Mouse (Mus musculus) midbrain, embryonic 15.5 days (tissue): ENCODE measurements around the gene Shisal2a. TPM values are rescaled to one million over a fixed set of nuclear protein-coding genes. Genes with fewer than 3 reads are reported as not detected.

Experiments used
- ATAC-seq: fragments of 200-750 bp; cut with Nextera tagmentation; replicated peaks from 2 replicates; pipeline ENCODE4 v1.8.0; 2017; ENCODE audit warnings: moderate TSS enrichment
- H3K27ac ChIP-seq: fragments of 300-500 bp; sonication (generic); 2 replicates; pipeline ENCODE4 v1.5.1; 2015; ENCODE audit warnings: mild to moderate bottlenecking, inconsistent platforms
- H3K27me3 ChIP-seq: fragments of 300-500 bp; sonication (generic); replicated peaks from 2 replicates; pipeline ENCODE4 v1.6.1; 2015; ENCODE audit warnings: inconsistent platforms
- H3K36me3 ChIP-seq: fragments of 300-500 bp; sonication (generic); replicated peaks from 2 replicates; pipeline ENCODE4 v1.6.1; 2015; ENCODE audit warnings: inconsistent platforms
- H3K4me1 ChIP-seq: fragments of 300-500 bp; sonication (generic); 2 replicates; pipeline ENCODE4 v1.6.1; 2015; ENCODE audit warnings: inconsistent platforms
- H3K4me2 ChIP-seq: fragments of 300-500 bp; sonication (generic); 2 replicates; pipeline ENCODE4 v1.6.1; 2015; ENCODE audit warnings: inconsistent platforms, mild to moderate bottlenecking, moderate library complexity
- H3K4me3 ChIP-seq: fragments of 300-500 bp; sonication (generic); 2 replicates; pipeline ENCODE4 v1.5.1; 2015; ENCODE audit warnings: mild to moderate bottlenecking, inconsistent platforms
- H3K9ac ChIP-seq: fragments of 300-500 bp; sonication (generic); 2 replicates; pipeline ENCODE4 v1.6.1; 2015; ENCODE audit warnings: mild to moderate bottlenecking, inconsistent platforms
- H3K9me3 ChIP-seq: fragments of 300-500 bp; sonication (generic); 2 replicates; pipeline ENCODE4 v1.6.1; 2016; ENCODE audit warnings: inconsistent platforms
- WGBS: fragments of 180-500 bp; shearing (Covaris S2); methylation state at CpG from one replicate; pipeline ENCODE4 v1.1.7; 2015; ENCODE audit warnings: mixed read lengths; 5-methylcytosine and 5-hydroxymethylcytosine counted together
- polyA plus RNA-seq: library from polyadenylated mRNA; unstranded; fragments of >200 nt; fragmentation: Nextera tagmentation; extraction: Ambion mirVana; gene quantifications from 2 replicates; pipeline ENCODE4 v1.2.1, GENCODE M21; 2015

Shisal2a gene
- polyA plus RNA-seq, 1 experiment from 2014 or later = 6.4 TPM

DNA sequence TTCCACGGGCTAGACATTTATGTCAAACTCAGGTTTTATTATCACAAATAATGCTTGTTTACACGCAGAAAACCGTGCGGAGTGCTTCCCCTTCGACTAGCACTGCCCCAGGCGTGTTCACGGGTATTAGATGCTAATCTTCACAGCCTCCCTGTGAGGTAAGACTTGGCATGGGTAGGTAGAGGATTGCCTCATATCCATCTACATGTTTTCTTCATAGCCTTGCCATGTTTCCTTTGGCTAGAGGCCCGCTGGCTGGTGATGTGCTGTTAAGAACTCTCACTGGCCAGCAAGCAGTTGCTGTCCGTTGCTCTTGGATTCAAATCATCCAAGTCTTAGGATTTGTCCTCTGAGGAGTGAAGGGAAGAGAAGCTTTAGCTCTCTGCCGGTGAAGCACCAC is 17.2 kb upstream of the Shisal2a start:
- no peak for ATAC-seq
- no peaks in the 10 kb centered on the region for H3K27me3 ChIP-seq
- H3K27ac ChIP-seq = no peak overlapping the region
- H3K36me3 ChIP-seq = no peaks in the 10 kb centered on the region
- no peak overlapping the region for H3K9ac ChIP-seq
- H3K9me3 ChIP-seq = no peaks in the 10 kb centered on the region
- no peak overlapping the region for H3K4me3 ChIP-seq
- WGBS = 88% methylated on average over 10 of the region's 10 CpGs
- no peaks in the 10 kb centered on the region for H3K4me1 ChIP-seq
- H3K4me2 ChIP-seq = no peak overlapping the region

DNA sequence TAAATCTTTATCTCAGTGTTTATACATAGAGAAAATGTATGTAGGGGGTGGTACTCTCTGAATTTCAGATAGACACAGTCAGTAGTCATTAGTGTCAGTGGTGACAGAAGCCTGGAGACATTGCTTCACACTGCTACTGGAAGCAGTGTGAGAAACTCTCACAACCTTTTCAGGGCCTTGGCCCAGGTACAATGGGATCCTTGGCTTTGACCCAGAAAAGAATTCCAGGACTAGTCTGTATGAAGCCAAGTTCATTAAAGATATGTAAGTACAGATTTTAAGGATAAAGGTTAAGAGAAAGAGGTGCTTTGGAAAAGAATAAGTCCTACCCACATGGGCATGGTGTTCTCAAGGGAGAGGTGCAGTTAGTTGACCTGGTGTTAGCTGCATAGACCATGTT is 11.1 kb upstream of the Shisal2a start:
- no peaks in the 10 kb centered on the region for H3K9me3 ChIP-seq
- no peaks in the 10 kb centered on the region for H3K36me3 ChIP-seq
- no peaks in the 10 kb centered on the region for H3K27me3 ChIP-seq
- H3K4me3 ChIP-seq = no peak overlapping the region
- H3K4me2 ChIP-seq = no peak overlapping the region
- no peak overlapping the region for H3K27ac ChIP-seq
- H3K4me1 ChIP-seq = no peaks in the 10 kb centered on the region
- no peak for ATAC-seq
- H3K9ac ChIP-seq = no peak overlapping the region

DNA sequence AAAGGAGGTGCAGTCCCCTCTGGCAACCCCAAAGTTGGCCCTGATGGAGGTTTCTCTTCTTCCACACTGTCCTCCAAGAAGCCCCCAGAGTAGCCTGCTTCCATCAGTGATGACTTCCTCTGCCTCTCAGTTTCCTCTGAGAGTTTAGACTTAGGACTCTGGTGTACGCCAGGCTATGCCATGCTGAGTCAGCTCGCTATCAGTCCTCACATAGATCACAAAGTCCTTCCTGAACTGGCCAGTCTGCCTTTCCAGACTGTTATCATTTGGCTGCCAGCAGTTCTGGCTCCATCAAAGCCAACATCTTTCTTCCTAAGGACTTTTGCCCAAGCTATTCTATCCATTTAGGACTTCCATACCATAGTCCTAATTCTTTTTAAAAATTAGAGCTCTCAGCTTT is 9.4 kb upstream of the Shisal2a start:
- peaks cover 12% of the 10 kb centered on the region for H3K4me1 ChIP-seq
- H3K4me3 ChIP-seq = no peak overlapping the region
- H3K9ac ChIP-seq = no peak overlapping the region
- H3K36me3 ChIP-seq = no peaks in the 10 kb centered on the region
- ATAC-seq = no peak
- no peaks in the 10 kb centered on the region for H3K27me3 ChIP-seq
- H3K9me3 ChIP-seq = no peaks in the 10 kb centered on the region
- 78% methylated on average over 2 of the region's 2 CpGs for WGBS
- H3K4me2 ChIP-seq = no peak overlapping the region
- H3K27ac ChIP-seq = no peak overlapping the region

DNA sequence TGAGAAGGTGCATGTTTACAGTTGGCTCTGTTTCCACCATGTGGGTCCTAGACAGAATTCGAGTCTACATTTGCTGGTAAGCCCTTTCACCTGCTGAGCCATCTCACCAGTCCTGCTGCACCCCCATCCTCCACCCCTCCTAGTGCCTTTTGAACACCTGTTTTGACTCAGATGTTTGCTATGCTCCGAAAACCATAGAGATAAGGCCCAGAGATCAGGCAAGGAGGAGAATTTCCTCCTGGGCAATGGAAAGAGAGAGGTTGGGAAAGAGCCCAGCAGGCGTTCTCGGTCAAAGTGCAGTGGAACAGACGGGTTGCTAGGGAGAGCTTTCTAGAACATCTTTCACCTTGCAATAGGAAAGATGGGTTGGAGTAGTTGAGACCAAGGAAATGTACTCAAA is 8.0 kb upstream of the Shisal2a start:
- Histone ChIP-seq H3K4me1 (peaks cover 15% of the 10 kb centered on the region), H3K4me3 (no peak overlapping the region), H3K27ac (no peak overlapping the region), H3K4me2 (no peak overlapping the region), H3K9me3 (no peaks in the 10 kb centered on the region), H3K9ac (no peak overlapping the region), H3K27me3 (no peaks in the 10 kb centered on the region), H3K36me3 (no peaks in the 10 kb centered on the region)
- WGBS = 80% methylated on average over 5 of the region's 5 CpGs
- no peak for ATAC-seq

DNA sequence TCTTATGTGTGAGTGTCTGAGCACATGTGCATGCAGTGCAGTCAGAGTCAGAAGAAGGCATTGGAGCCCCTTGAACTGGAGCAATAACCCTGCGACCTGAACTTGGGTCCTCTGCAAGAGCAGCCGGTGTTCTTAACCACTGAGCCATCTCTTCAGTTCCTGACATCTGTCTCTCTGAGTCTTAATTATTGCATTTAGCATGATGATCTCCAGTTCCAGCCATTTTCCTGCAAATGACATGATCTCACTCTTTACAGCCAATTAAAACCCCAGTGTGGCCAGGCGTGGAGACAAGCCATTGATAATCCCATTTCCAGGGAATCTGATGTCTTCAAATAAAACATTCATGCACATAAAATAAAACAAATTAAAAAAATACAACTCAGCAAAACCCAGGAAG is 5.6 kb upstream of the Shisal2a start:
- no peak overlapping the region for H3K9ac ChIP-seq
- WGBS = 50% methylated on average over 3 of the region's 3 CpGs
- ATAC-seq = no peak
- H3K36me3 ChIP-seq = no peaks in the 10 kb centered on the region
- no peak overlapping the region for H3K4me2 ChIP-seq
- H3K4me1 ChIP-seq = peaks cover 16% of the 10 kb centered on the region
- no peaks in the 10 kb centered on the region for H3K9me3 ChIP-seq
- H3K27me3 ChIP-seq = no peaks in the 10 kb centered on the region
- H3K4me3 ChIP-seq = no peak overlapping the region
- no peak overlapping the region for H3K27ac ChIP-seq

GRCm38 (mm10) chr4:108387681-108388253 is 4.6 kb upstream of the Shisal2a start:
- Histone ChIP-seq H3K36me3 (no peaks in the 10 kb centered on the region), H3K4me2 (peak overlapping the region; percentile 48), H3K27ac (peak overlapping the region; percentile 74), H3K4me1 (peaks cover 24% of the 10 kb centered on the region), H3K4me3 (peak overlapping the region; percentile 31), H3K9me3 (no peaks in the 10 kb centered on the region), H3K9ac (peak overlapping the region; percentile 31), H3K27me3 (no peaks in the 10 kb centered on the region)
- 4% methylated on average over 18 of the region's 18 CpGs for WGBS
- peak; percentile 53; the same call in 1 of the 2 replicates for ATAC-seq

- Histone ChIP-seq H3K36me3 (no peaks in the 10 kb centered on the region), H3K27me3 (0 out of 2 replicates have a peak, but pooled peaks cover 4% of the 10 kb centered on the region), H3K4me3 (peak overlapping the region; percentile 31; the same call in 1 of the 2 replicates), H3K4me1 (peaks cover 24% of the 10 kb centered on the region), H3K9ac (no peak overlapping the region), H3K4me2 (peak overlapping the region; percentile 48), H3K9me3 (no peaks in the 10 kb centered on the region), H3K27ac (peak overlapping the region; percentile 74)
- ATAC-seq = no peak; the same call in 1 of the 2 replicates
- 41% methylated on average over 4 of the region's 4 CpGs for WGBS
These were observed 4.0 kb upstream of the Shisal2a start for GRCm38 (mm10) chr4:108387106-108387505.

DNA sequence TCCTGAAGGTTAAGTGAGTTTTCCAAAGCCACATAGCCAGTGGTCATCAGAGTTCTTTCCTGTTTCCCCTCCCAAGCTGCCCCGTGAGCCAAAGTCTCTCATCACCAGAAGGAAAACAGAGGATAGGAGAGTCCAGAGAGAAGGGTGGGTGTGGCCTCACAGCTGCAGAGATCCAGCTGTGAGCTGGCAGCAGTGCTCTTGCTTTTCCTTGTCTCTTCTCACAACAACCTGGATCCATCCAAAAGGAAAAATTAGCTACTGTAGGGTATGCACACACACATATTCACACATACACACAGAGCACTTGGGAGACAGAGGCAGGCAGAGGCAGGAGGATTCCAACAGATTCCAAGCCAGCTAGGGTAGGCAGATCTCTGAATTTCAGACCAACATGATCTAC is 2.9 kb upstream of the Shisal2a start:
- no peaks in the 10 kb centered on the region for H3K9me3 ChIP-seq
- ATAC-seq = no peak
- no peak overlapping the region for H3K4me3 ChIP-seq
- H3K4me2 ChIP-seq = no peak overlapping the region
- no peaks in the 10 kb centered on the region for H3K36me3 ChIP-seq
- WGBS = 33% methylated on average over 1 of the region's 1 CpGs
- 0 out of 2 replicates have a peak, but pooled peaks cover 4% of the 10 kb centered on the region for H3K27me3 ChIP-seq
- H3K4me1 ChIP-seq = peaks cover 24% of the 10 kb centered on the region
- no peak overlapping the region for H3K9ac ChIP-seq
- H3K27ac ChIP-seq = no peak overlapping the region

DNA sequence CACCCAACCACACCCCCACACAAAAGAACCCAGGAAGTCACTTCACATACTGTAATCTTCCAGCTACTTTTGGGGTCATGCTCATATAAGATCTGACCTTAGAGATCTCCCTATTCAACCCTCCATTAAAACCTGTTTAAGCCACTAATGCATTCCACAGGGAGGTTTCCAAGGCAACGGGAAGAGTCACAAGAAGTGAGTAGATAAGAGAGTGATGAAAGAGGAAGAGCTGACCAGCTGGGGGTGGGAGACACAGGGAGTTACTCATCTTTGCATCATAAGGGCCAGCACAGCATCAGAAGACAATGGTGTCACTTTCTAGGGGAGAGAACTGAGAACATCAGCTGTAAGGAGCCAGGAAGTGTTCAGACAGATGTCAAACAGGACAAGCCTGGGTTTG is 3.0 kb downstream of the Shisal2a start:
- Histone ChIP-seq H3K36me3 (no peaks in the 10 kb centered on the region), H3K4me3 (no peak overlapping the region), H3K4me2 (no peak overlapping the region), H3K27me3 (0 out of 2 replicates have a peak, but pooled peaks cover 4% of the 10 kb centered on the region), H3K4me1 (peaks cover 15% of the 10 kb centered on the region; the same call in 1 of the 2 replicates), H3K9ac (no peak overlapping the region), H3K27ac (no peak overlapping the region), H3K9me3 (no peaks in the 10 kb centered on the region)
- ATAC-seq = peak; percentile 28
- 11% methylated on average over 1 of the region's 1 CpGs for WGBS

DNA sequence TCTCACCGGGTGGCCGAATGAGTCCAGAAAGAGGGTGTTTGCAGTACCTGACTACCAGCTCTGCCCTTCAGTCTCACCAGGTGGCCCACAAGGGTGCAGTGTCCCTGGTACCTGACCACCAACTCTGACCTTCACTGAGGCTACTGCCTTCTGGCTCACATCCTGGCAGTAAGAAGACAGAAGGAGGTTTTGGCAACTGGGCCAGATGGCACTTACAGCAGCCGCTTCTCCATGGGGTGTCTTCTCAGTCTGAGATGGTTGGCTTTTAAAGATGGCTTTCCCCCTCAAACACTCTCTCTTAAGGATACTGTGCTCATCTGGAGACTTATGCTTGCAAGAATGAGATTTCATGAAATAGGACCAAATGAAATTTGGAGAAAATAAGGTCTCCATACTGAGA is 3.7 kb downstream of the Shisal2a start:
- Histone ChIP-seq H3K4me1 (peaks cover 15% of the 10 kb centered on the region; the same call in 1 of the 2 replicates), H3K9ac (no peak overlapping the region), H3K4me3 (no peak overlapping the region), H3K4me2 (no peak overlapping the region), H3K9me3 (no peaks in the 10 kb centered on the region), H3K27me3 (0 out of 2 replicates have a peak, but pooled peaks cover 4% of the 10 kb centered on the region), H3K27ac (no peak overlapping the region), H3K36me3 (no peaks in the 10 kb centered on the region)
- no peak for ATAC-seq
- WGBS = 81% methylated on average over 3 of the region's 3 CpGs

DNA sequence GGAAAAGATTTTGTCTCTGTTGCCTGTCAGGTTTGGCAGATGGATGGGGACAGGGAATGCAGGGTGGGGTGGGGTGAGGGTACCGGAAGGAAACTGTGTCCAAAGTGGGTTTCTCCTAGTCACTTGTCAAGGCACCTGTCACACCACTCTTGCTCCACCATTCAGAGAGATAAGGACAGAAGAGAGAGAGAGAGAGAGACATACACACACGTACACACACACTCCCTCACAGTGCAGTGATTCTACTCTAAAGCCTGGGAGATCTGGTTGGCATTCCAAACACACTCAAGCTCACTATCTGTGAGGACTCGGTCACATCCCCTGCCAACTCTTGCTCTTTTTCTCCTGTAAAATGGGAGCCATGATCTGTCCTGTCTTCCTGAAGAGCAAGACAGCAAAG is 11.0 kb downstream of the Shisal2a start:
- no peak for ATAC-seq
- no peaks in the 10 kb centered on the region for H3K9me3 ChIP-seq

GRCm38 (mm10) chr4:108371421-108371820 is 11.7 kb downstream of the Shisal2a start:
- Histone ChIP-seq H3K4me1 (no peaks in the 10 kb centered on the region), H3K4me3 (no peak overlapping the region), H3K9ac (no peak overlapping the region), H3K4me2 (no peak overlapping the region), H3K27me3 (no peaks in the 10 kb centered on the region), H3K9me3 (no peaks in the 10 kb centered on the region), H3K36me3 (no peaks in the 10 kb centered on the region), H3K27ac (no peak overlapping the region)
- no peak for ATAC-seq
- WGBS = 94% methylated on average over 3 of the region's 3 CpGs

More for the DNA sequence above, 11.0 kb downstream of the Shisal2a start:
- H3K27me3 ChIP-seq = no peaks in the 10 kb centered on the region
- 77% methylated on average over 3 of the region's 3 CpGs for WGBS
- no peak overlapping the region for H3K4me2 ChIP-seq
- H3K4me1 ChIP-seq = no peaks in the 10 kb centered on the region
- no peaks in the 10 kb centered on the region for H3K36me3 ChIP-seq
- no peak overlapping the region for H3K4me3 ChIP-seq
- H3K27ac ChIP-seq = no peak overlapping the region
- H3K9ac ChIP-seq = no peak overlapping the region

DNA sequence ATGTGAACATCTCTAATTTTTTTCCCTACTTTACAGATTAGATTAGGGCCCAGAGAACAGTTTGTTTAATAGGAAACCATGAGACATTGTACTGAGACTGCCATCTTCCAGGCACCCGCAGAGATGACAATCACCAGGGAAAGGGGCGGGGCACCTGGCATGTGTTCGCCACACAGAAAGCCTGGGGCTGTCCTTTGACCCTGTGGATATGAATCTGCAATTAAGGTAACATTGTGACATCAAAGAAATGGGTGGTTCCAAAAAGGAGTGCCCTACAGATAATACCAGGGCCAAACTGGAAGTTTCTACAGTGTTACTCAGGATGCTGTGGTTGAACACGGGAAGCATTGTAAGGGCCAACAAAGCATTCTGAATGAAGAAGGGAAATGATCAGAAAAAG is 12.7 kb downstream of the Shisal2a start:
- Histone ChIP-seq H3K4me2 (no peak overlapping the region), H3K4me1 (no peaks in the 10 kb centered on the region), H3K9me3 (no peaks in the 10 kb centered on the region), H3K27me3 (no peaks in the 10 kb centered on the region), H3K4me3 (no peak overlapping the region), H3K27ac (no peak overlapping the region), H3K36me3 (no peaks in the 10 kb centered on the region), H3K9ac (no peak overlapping the region)
- no peak for ATAC-seq
- WGBS = 66% methylated on average over 4 of the region's 4 CpGs
